Mouse (Mus musculus) megakaryocyte, embryonic 14.5 days (primary cell): ENCODE data around the gene Samd1. TPM values are rescaled to one million over a fixed set of nuclear protein-coding genes. Genes with fewer than 3 reads are reported as not detected.

Experiments
- H3K27me3 ChIP-seq: replicated peaks from 2 replicates; pipeline ENCODE3; 2012; ENCODE audit warnings: inconsistent platforms
- H3K36me3 ChIP-seq: replicated peaks from 2 replicates; pipeline ENCODE3; 2012; ENCODE audit warnings: low read length, inconsistent platforms, mixed read lengths
- H3K4me1 ChIP-seq: 2 replicates; pipeline ENCODE4 v1.6.1; 2012; ENCODE audit warnings: inconsistent platforms
- H3K4me3 ChIP-seq: replicated peaks from 2 replicates; pipeline ENCODE3; 2012; ENCODE audit warnings: moderate library complexity, mild to moderate bottlenecking, inconsistent platforms
- H3K9me3 ChIP-seq: 2 replicates; pipeline ENCODE4 v1.6.1; 2012; ENCODE audit warnings: inconsistent platforms
- FLI1 ChIP-seq: IDR thresholded peaks from 2 replicates; pipeline ENCODE4 v1.6.1; 2012; ENCODE audit warnings: low read length, inconsistent platforms, mixed read lengths
- GATA1 ChIP-seq: IDR thresholded peaks from 3 replicates; pipeline ENCODE4 v1.6.1; 2012; ENCODE audit warnings: mixed read lengths, low read length, inconsistent platforms, borderline replicate concordance
- polyA plus RNA-seq: library from polyadenylated mRNA; stranded (reverse); fragments of >175 nt; gene quantifications from 2 replicates; pipeline ENCODE4 v1.2.3, GENCODE M21; 2012; ENCODE audit warnings: low replicate concordance; ENCODE audit not compliant: insufficient read depth

Samd1 gene
- polyA plus RNA-seq, 1 experiment, result 104 TPM

GRCm38 (mm10) chr8:84046505-84046904 is 49.0 kb downstream of the Samd1 start:
- H3K27me3 ChIP-seq, result peaks cover 44% of the 10 kb centered on the region
- H3K4me3 ChIP-seq, result no peak overlapping the region

GRCm38 (mm10) chr8:84048171-84048570 is 50.7 kb downstream of the Samd1 start:
- Histone ChIP-seq H3K4me1 (peaks cover 20% of the 10 kb centered on the region), H3K9me3 (peaks cover 4% of the 10 kb centered on the region; the same call in 1 of the 2 replicates), H3K36me3 (no peaks in the 10 kb centered on the region), H3K4me3 (no peak overlapping the region), H3K27me3 (peaks cover 44% of the 10 kb centered on the region)
- TF ChIP-seq GATA1 (no peak), FLI1 (no peak)

More at GRCm38 (mm10) chr8:84046505-84046904, 49.0 kb downstream of the Samd1 start:
- Histone ChIP-seq H3K36me3 (no peaks in the 10 kb centered on the region), H3K9me3 (peaks cover 4% of the 10 kb centered on the region; the same call in 1 of the 2 replicates), H3K4me1 (peaks cover 33% of the 10 kb centered on the region)
- TF ChIP-seq GATA1 (no peak), FLI1 (no peak)

Other genes starting within 250 kb of the Samd1 start
- 6.8 and 10.5 TPM in 2 replicates for gene Adgrl1, start 97.6 kb upstream of the Samd1 start, polyA plus RNA-seq
- gene Gm10644, start 42.5 kb upstream of the Samd1 start, polyA plus RNA-seq, result not detected in 2 replicates
- 38.1 and 95.4 TPM in 2 replicates for gene Asf1b, start 42.2 kb upstream of the Samd1 start, polyA plus RNA-seq
- 25.3 and 30.8 TPM in 2 replicates for gene Prkaca, start 24.7 kb upstream of the Samd1 start, polyA plus RNA-seq
- gene 1700067K01Rik, start 3.8 kb downstream of the Samd1 start, polyA plus RNA-seq, result 0.75 and 2.7 TPM in 2 replicates
- not detected in 2 replicates for gene 2210011C24Rik, start 14.5 kb downstream of the Samd1 start, polyA plus RNA-seq
- not detected in 2 replicates for gene Palm3, start 23.8 kb downstream of the Samd1 start, polyA plus RNA-seq
- gene Il27ra, start 44.9 kb downstream of the Samd1 start, polyA plus RNA-seq, result 7.7 and 7.9 TPM in 2 replicates
- 0.31 TPM in 1 of 2 replicates, not detected in the other for gene Rln3, start 47.3 kb downstream of the Samd1 start, polyA plus RNA-seq
- gene Gm10643, start 67.5 kb downstream of the Samd1 start, polyA plus RNA-seq, result not detected in 2 replicates
- 35.9 and 36.0 TPM in 2 replicates for gene Rfx1, start 69.2 kb downstream of the Samd1 start, polyA plus RNA-seq
- gene Dcaf15, start 107.1 kb downstream of the Samd1 start, polyA plus RNA-seq, result 28.7 and 79.3 TPM in 2 replicates
- 0.75 TPM in 1 of 2 replicates, not detected in the other for gene Podnl1, start 128.3 kb downstream of the Samd1 start, polyA plus RNA-seq
- 28.0 and 32.7 TPM in 2 replicates for gene Cc2d1a, start 150.3 kb downstream of the Samd1 start, polyA plus RNA-seq
- gene 4930432K21Rik, start 150.4 kb downstream of the Samd1 start, polyA plus RNA-seq, result 0.72 TPM in 1 of 2 replicates, not detected in the other
- gene Nanos3, start 187.5 kb downstream of the Samd1 start, polyA plus RNA-seq, result 0.87 TPM in 1 of 2 replicates, not detected in the other
- 14.1 and 16.0 TPM in 2 replicates for gene Zswim4, start 239.4 kb downstream of the Samd1 start, polyA plus RNA-seq